Mouse (Mus musculus) intestine, embryonic 14.5 days (tissue): ENCODE data around the gene Kcnc1. TPM values are rescaled to one million over a fixed set of nuclear protein-coding genes. Genes with fewer than 3 reads are reported as not detected.
A peak's percentile ranks its signal among the peaks of the same experiment; 100 is the strongest.

Experiments
- ATAC-seq: fragments of 200-750 bp; cut with Nextera tagmentation; replicated peaks from 2 replicates; pipeline ENCODE4 v1.8.0; 2017; ENCODE audit warnings: low read depth, moderate number of reproducible peaks, moderate TSS enrichment, moderate library complexity; ENCODE audit not compliant: low FRiP score, low TSS enrichment
- DNase-seq: peaks from one replicate; pipeline ENCODE4 v3.0.0-alpha.2; 2018; ENCODE audit warnings: low spot score
- H3K27ac ChIP-seq: fragments of 300-500 bp; sonication (generic); 2 replicates; pipeline ENCODE4 v1.5.1; 2014; ENCODE audit warnings: low read depth, mild to moderate bottlenecking, control low read depth
- H3K27me3 ChIP-seq: fragments of 300-500 bp; sonication (generic); replicated peaks from 2 replicates; pipeline ENCODE4 v1.6.1; 2014; ENCODE audit warnings: low read length, control low read depth; ENCODE audit not compliant: control insufficient read depth, insufficient read depth
- H3K36me3 ChIP-seq: fragments of 300-500 bp; sonication (generic); 2 replicates; pipeline ENCODE4 v1.6.1; 2014; ENCODE audit warnings: low read length, control low read depth; ENCODE audit not compliant: control insufficient read depth, insufficient read depth
- H3K4me1 ChIP-seq: fragments of 300-500 bp; sonication (generic); replicated peaks from 2 replicates; pipeline ENCODE4 v1.6.1; 2014; ENCODE audit warnings: low read length, control low read depth, mixed read lengths; ENCODE audit not compliant: control insufficient read depth, insufficient read depth
- H3K4me2 ChIP-seq: fragments of 300-500 bp; sonication (generic); 2 replicates; pipeline ENCODE4 v1.6.1; 2014; ENCODE audit warnings: low read length
- H3K4me3 ChIP-seq: fragments of 300-500 bp; sonication (generic); 2 replicates; pipeline ENCODE4 v1.5.1; 2014; ENCODE audit warnings: low read depth, low read length, control low read depth, mixed read lengths
- H3K9ac ChIP-seq: fragments of 300-500 bp; sonication (generic); 2 replicates; pipeline ENCODE4 v1.6.1; 2014; ENCODE audit warnings: mild to moderate bottlenecking, low read length
- H3K9me3 ChIP-seq: fragments of 300-500 bp; sonication (generic); 2 replicates; pipeline ENCODE4 v1.6.1; 2016; ENCODE audit warnings: low read length, control low read depth; ENCODE audit not compliant: control insufficient read depth
- WGBS: fragments of 180-500 bp; shearing (Covaris S2); extraction: QIAGEN DNeasy Blood & Tissue Kit; methylation state at CpG from one replicate; pipeline ENCODE4 v1.1.7; 2014; 5-methylcytosine and 5-hydroxymethylcytosine counted together
- polyA plus RNA-seq: library from polyadenylated mRNA; unstranded; fragments of >200 nt; fragmentation: Nextera tagmentation; extraction: Ambion mirVana; gene quantifications from 2 replicates; pipeline ENCODE4 v1.2.1, GENCODE M21; 2014

Kcnc1 gene
- polyA plus RNA-seq, 1 experiment from 2014 or later, result 0.35 TPM

DNA sequence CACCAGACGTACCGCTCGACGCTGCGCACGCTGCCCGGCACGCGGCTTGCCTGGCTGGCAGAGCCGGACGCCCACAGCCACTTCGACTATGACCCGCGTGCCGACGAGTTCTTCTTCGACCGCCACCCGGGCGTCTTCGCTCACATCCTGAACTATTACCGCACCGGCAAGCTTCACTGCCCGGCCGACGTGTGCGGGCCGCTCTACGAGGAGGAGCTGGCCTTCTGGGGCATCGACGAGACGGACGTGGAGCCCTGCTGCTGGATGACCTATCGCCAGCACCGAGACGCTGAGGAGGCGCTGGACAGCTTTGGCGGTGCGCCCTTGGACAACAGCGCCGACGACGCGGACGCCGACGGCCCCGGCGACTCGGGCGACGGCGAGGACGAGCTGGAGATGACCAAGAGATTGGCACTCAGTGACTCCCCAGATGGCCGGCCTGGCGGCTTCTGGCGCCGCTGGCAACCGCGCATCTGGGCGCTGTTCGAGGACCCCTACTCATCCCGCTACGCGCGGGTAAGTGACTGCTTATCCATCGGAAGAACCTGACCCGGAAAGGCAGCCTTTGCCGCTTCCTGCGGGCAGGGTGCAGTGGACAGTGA is 1.5 kb downstream of the Kcnc1 start:
- Histone ChIP-seq H3K27me3 (peaks cover 76% of the 10 kb centered on the region), H3K4me1 (0 out of 2 replicates have a peak, but pooled peaks cover 3% of the 10 kb centered on the region), H3K4me2 (peak overlapping the region; percentile 78; the same call in 1 of the 2 replicates), H3K36me3 (no peaks in the 10 kb centered on the region), H3K9ac (no peak overlapping the region), H3K9me3 (no peaks in the 10 kb centered on the region), H3K4me3 (0 out of 2 replicates have a peak overlapping the region, but pooled peaks have one; percentile 39), H3K27ac (no peak overlapping the region)
- WGBS, result 12% methylated on average over 70 of the region's 70 CpGs
- ATAC-seq, result no peak
- DNase-seq, result no peak

- no peak overlapping the region for H3K4me2 ChIP-seq
- WGBS, result 68% methylated on average over 4 of the region's 4 CpGs
- no peaks in the 10 kb centered on the region for H3K36me3 ChIP-seq
- no peak for DNase-seq
- peaks cover 71% of the 10 kb centered on the region for H3K27me3 ChIP-seq
- no peak for ATAC-seq
- H3K27ac ChIP-seq, result no peak overlapping the region
- H3K9ac ChIP-seq, result no peak overlapping the region
- no peak overlapping the region for H3K4me3 ChIP-seq
- 0 out of 2 replicates have a peak, but pooled peaks cover 3% of the 10 kb centered on the region for H3K4me1 ChIP-seq
- no peaks in the 10 kb centered on the region for H3K9me3 ChIP-seq
Observed at GRCm38 (mm10) chr7:46398612-46399011, 2.3 kb downstream of the Kcnc1 start.

DNA sequence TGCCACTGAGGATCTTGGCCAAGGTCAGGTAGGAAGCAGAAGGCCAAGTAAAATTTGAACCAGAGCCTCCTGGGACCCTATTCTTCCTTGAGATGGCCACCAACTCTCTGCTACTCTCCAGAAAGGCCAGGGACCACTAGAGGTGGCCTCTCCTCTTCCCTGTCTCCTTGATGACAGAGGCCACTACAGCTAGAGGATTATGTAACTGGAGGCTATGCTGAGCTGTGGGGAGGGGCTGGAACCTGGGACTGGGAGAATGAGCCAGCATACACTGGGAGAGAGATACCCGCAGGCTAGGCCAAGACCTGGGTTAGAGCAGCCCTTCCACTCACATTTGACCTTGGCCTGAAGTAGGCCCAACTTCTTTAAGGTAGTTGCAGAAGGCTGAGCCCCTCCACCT is 3.4 kb downstream of the Kcnc1 start:
- peaks cover 60% of the 10 kb centered on the region for H3K27me3 ChIP-seq
- no peaks in the 10 kb centered on the region for H3K9me3 ChIP-seq
- no peak for ATAC-seq
- H3K4me3 ChIP-seq, result no peak overlapping the region
- H3K36me3 ChIP-seq, result no peaks in the 10 kb centered on the region
- H3K4me1 ChIP-seq, result 0 out of 2 replicates have a peak, but pooled peaks cover 3% of the 10 kb centered on the region
- no peak overlapping the region for H3K27ac ChIP-seq
- WGBS, result 86% methylated on average over 1 of the region's 1 CpGs
- H3K9ac ChIP-seq, result no peak overlapping the region
- no peak for DNase-seq
- H3K4me2 ChIP-seq, result no peak overlapping the region

GRCm38 (mm10) chr7:46400346-46400745 is 4.0 kb downstream of the Kcnc1 start:
- Histone ChIP-seq H3K9ac (no peak overlapping the region), H3K4me2 (no peak overlapping the region), H3K4me3 (no peak overlapping the region), H3K9me3 (no peaks in the 10 kb centered on the region), H3K27me3 (peaks cover 53% of the 10 kb centered on the region), H3K4me1 (0 out of 2 replicates have a peak, but pooled peaks cover 3% of the 10 kb centered on the region), H3K36me3 (no peaks in the 10 kb centered on the region), H3K27ac (no peak overlapping the region)
- ATAC-seq (no peak), DNase-seq (no peak)
- 33% methylated on average over 8 of the region's 8 CpGs for WGBS

GRCm38 (mm10) chr7:46401371-46402180 is 5.3 kb downstream of the Kcnc1 start:
- no peak overlapping the region for H3K4me2 ChIP-seq
- no peak overlapping the region for H3K4me3 ChIP-seq
- no peak for ATAC-seq
- peaks cover 41% of the 10 kb centered on the region for H3K27me3 ChIP-seq
- no peaks in the 10 kb centered on the region for H3K36me3 ChIP-seq
- H3K27ac ChIP-seq, result no peak overlapping the region
- H3K9me3 ChIP-seq, result no peaks in the 10 kb centered on the region
- WGBS, result 66% methylated on average over 3 of the region's 3 CpGs
- H3K9ac ChIP-seq, result no peak overlapping the region
- H3K4me1 ChIP-seq, result 0 out of 2 replicates have a peak, but pooled peaks cover 3% of the 10 kb centered on the region
- DNase-seq, result no peak

GRCm38 (mm10) chr7:46403616-46404485 is 7.6 kb downstream of the Kcnc1 start:
- peaks cover 18% of the 10 kb centered on the region for H3K27me3 ChIP-seq
- no peaks in the 10 kb centered on the region for H3K36me3 ChIP-seq
- no peak overlapping the region for H3K27ac ChIP-seq
- H3K9ac ChIP-seq, result no peak overlapping the region
- WGBS, result 80% methylated on average over 15 of the region's 15 CpGs
- DNase-seq (no peak), ATAC-seq (no peak)
- H3K4me2 ChIP-seq, result no peak overlapping the region
- H3K9me3 ChIP-seq, result no peaks in the 10 kb centered on the region
- no peaks in the 10 kb centered on the region for H3K4me1 ChIP-seq
- no peak overlapping the region for H3K4me3 ChIP-seq

- Histone ChIP-seq H3K4me2 (no peak overlapping the region), H3K27ac (no peak overlapping the region), H3K4me3 (no peak overlapping the region), H3K9me3 (no peaks in the 10 kb centered on the region), H3K9ac (no peak overlapping the region), H3K27me3 (peaks cover 9% of the 10 kb centered on the region), H3K4me1 (no peaks in the 10 kb centered on the region), H3K36me3 (no peaks in the 10 kb centered on the region)
- no peak for ATAC-seq
- 81% methylated on average over 7 of the region's 7 CpGs for WGBS
- no peak for DNase-seq
Observed at GRCm38 (mm10) chr7:46404756-46405155, 8.5 kb downstream of the Kcnc1 start.

DNA sequence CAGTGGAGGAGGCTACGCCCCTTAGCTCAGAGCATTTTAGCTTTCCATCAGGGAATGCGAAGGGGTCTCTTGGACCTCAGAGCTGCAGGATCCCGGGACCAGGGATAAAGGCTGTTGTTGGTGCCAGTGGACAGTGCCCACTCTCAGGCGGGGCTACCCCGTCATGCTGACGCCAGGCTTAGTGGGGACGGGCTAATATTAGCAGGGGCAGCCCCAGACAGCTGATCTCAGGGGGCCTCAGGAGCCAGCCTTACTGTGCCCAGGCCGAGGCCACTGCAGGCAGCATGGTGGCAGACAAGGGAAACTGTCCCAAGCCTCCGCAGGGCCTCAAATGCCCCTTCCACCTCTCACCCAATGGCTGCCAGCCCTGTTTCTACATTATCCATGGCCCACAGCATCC is 12.3 kb downstream of the Kcnc1 start:
- H3K27ac ChIP-seq, result no peak overlapping the region
- no peak for DNase-seq
- 87% methylated on average over 9 of the region's 9 CpGs for WGBS
- no peaks in the 10 kb centered on the region for H3K27me3 ChIP-seq
- no peak overlapping the region for H3K9ac ChIP-seq
- no peak overlapping the region for H3K4me3 ChIP-seq
- H3K4me2 ChIP-seq, result no peak overlapping the region
- ATAC-seq, result no peak
- no peaks in the 10 kb centered on the region for H3K4me1 ChIP-seq
- no peaks in the 10 kb centered on the region for H3K9me3 ChIP-seq
- H3K36me3 ChIP-seq, result no peaks in the 10 kb centered on the region
